Mouse (Mus musculus) forebrain, embryonic 12.5 days (tissue): ENCODE measurements at regions not wholly inside any gene's neighbourhood (a gene's known extent, or its start where the extent isn't known, plus 50 kb on each side); places are given as distances from the start of the nearest gene placed in this dataset.

Experiments used
- ATAC-seq: fragments of 200-750 bp; cut with Nextera tagmentation; 2 replicates; pipeline ENCODE4 v1.8.0; 2017; ENCODE audit warnings: moderate TSS enrichment; ENCODE audit not compliant: low FRiP score
- H3K27ac ChIP-seq: fragments of 300-500 bp; sonication (generic); 2 replicates; pipeline ENCODE4 v1.5.1; 2016; ENCODE audit warnings: mild to moderate bottlenecking
- H3K27me3 ChIP-seq: fragments of 300-500 bp; sonication (generic); 2 replicates; pipeline ENCODE4 v1.6.1; 2016; ENCODE audit warnings: mild to moderate bottlenecking
- H3K36me3 ChIP-seq: fragments of 300-500 bp; sonication (generic); replicated peaks from 2 replicates; pipeline ENCODE4 v1.6.1; 2016; ENCODE audit warnings: mild to moderate bottlenecking
- H3K4me1 ChIP-seq: fragments of 300-500 bp; sonication (generic); 2 replicates; pipeline ENCODE4 v1.6.1; 2016
- H3K4me2 ChIP-seq: fragments of 300-500 bp; sonication (generic); 2 replicates; pipeline ENCODE4 v1.6.1; 2016; ENCODE audit warnings: mild to moderate bottlenecking, moderate library complexity
- H3K4me3 ChIP-seq: fragments of 300-500 bp; sonication (generic); replicated peaks from 2 replicates; pipeline ENCODE4 v1.5.1; 2016; ENCODE audit warnings: mild to moderate bottlenecking
- H3K9ac ChIP-seq: fragments of 300-500 bp; sonication (generic); 2 replicates; pipeline ENCODE4 v1.6.1; 2016; ENCODE audit warnings: mild to moderate bottlenecking
- H3K9me3 ChIP-seq: fragments of 300-500 bp; sonication (generic); 2 replicates; pipeline ENCODE4 v1.6.1; 2016
- WGBS: fragments of 180-500 bp; shearing (Covaris S2); methylation state at CpG from one replicate; pipeline ENCODE4 v1.1.7; 2016; 5-methylcytosine and 5-hydroxymethylcytosine counted together

GRCm38 (mm10) chr13:44102257-44102656, 317.7 kb downstream of the Cd83 start:
- Histone ChIP-seq H3K4me1 (peaks cover 47% of the 10 kb centered on the region), H3K27me3 (peaks cover 16% of the 10 kb centered on the region; the same call in 1 of the 2 replicates), H3K9ac (no peak overlapping the region), H3K4me3 (no peak overlapping the region), H3K36me3 (no peaks in the 10 kb centered on the region), H3K4me2 (no peak overlapping the region), H3K27ac (peak overlapping the region; percentile 94; the same call in 1 of the 2 replicates), H3K9me3 (no peaks in the 10 kb centered on the region)
- ATAC-seq, result no peak
- 37% methylated on average over 4 of the region's 4 CpGs for WGBS

GRCm38 (mm10) chr13:44103340-44103739, 318.8 kb downstream of the Cd83 start:
- no peak for ATAC-seq
- H3K9ac ChIP-seq, result no peak overlapping the region
- no peaks in the 10 kb centered on the region for H3K36me3 ChIP-seq
- no peaks in the 10 kb centered on the region for H3K9me3 ChIP-seq
- no peak overlapping the region for H3K4me3 ChIP-seq
- peaks cover 16% of the 10 kb centered on the region; the same call in 1 of the 2 replicates for H3K27me3 ChIP-seq
- no peak overlapping the region for H3K4me2 ChIP-seq
- H3K4me1 ChIP-seq, result peaks cover 42% of the 10 kb centered on the region
- WGBS, result 95% methylated on average over 7 of the region's 7 CpGs
- H3K27ac ChIP-seq, result no peak overlapping the region

- WGBS, result 69% methylated on average over 5 of the region's 5 CpGs
- Histone ChIP-seq H3K36me3 (no peaks in the 10 kb centered on the region), H3K9me3 (no peaks in the 10 kb centered on the region), H3K27me3 (peaks cover 16% of the 10 kb centered on the region; the same call in 1 of the 2 replicates), H3K4me3 (no peak overlapping the region), H3K4me2 (no peak overlapping the region), H3K4me1 (peaks cover 24% of the 10 kb centered on the region), H3K9ac (no peak overlapping the region), H3K27ac (no peak overlapping the region; the same call in 1 of the 2 replicates)
- no peak for ATAC-seq
Measured at GRCm38 (mm10) chr13:44105161-44105560, 320.6 kb downstream of the Cd83 start.

- no peak overlapping the region for H3K27ac ChIP-seq
- ATAC-seq, result no peak
- H3K4me1 ChIP-seq, result no peaks in the 10 kb centered on the region
- H3K4me2 ChIP-seq, result no peak overlapping the region
- no peak overlapping the region for H3K4me3 ChIP-seq
- WGBS, result 81% methylated on average over 11 of the region's 11 CpGs
- H3K36me3 ChIP-seq, result no peaks in the 10 kb centered on the region
- H3K9me3 ChIP-seq, result no peaks in the 10 kb centered on the region
- peaks cover 11% of the 10 kb centered on the region; the same call in 1 of the 2 replicates for H3K27me3 ChIP-seq
- H3K9ac ChIP-seq, result no peak overlapping the region
Measured at GRCm38 (mm10) chr13:44108695-44109094, 324.1 kb downstream of the Cd83 start.

- no peak overlapping the region for H3K4me3 ChIP-seq
- H3K4me1 ChIP-seq, result peaks cover 12% of the 10 kb centered on the region
- no peaks in the 10 kb centered on the region for H3K36me3 ChIP-seq
- no peak for ATAC-seq
- no peak overlapping the region for H3K4me2 ChIP-seq
- H3K9ac ChIP-seq, result no peak overlapping the region
- 93% methylated on average over 5 of the region's 5 CpGs for WGBS
- no peak overlapping the region for H3K27ac ChIP-seq
- H3K27me3 ChIP-seq, result no peaks in the 10 kb centered on the region
- H3K9me3 ChIP-seq, result no peaks in the 10 kb centered on the region
Measured at GRCm38 (mm10) chr13:44113043-44113442, 328.5 kb downstream of the Cd83 start.

GRCm38 (mm10) chr13:44114856-44115255, 330.3 kb downstream of the Cd83 start:
- ATAC-seq, result no peak
- Histone ChIP-seq H3K4me3 (no peak overlapping the region), H3K27ac (no peak overlapping the region)

GRCm38 (mm10) chr13:44117841-44118240, 333.3 kb downstream of the Cd83 start:
- Histone ChIP-seq H3K27me3 (no peaks in the 10 kb centered on the region), H3K4me1 (peaks cover 33% of the 10 kb centered on the region), H3K4me3 (no peak overlapping the region), H3K36me3 (no peaks in the 10 kb centered on the region), H3K27ac (no peak overlapping the region), H3K9me3 (no peaks in the 10 kb centered on the region), H3K9ac (no peak overlapping the region), H3K4me2 (no peak overlapping the region)
- ATAC-seq, result no peak
- 88% methylated on average over 9 of the region's 9 CpGs for WGBS

More at GRCm38 (mm10) chr13:44114856-44115255, 330.3 kb downstream of the Cd83 start:
- Histone ChIP-seq H3K4me2 (no peak overlapping the region), H3K9me3 (no peaks in the 10 kb centered on the region), H3K27me3 (no peaks in the 10 kb centered on the region), H3K9ac (no peak overlapping the region), H3K4me1 (peaks cover 12% of the 10 kb centered on the region), H3K36me3 (no peaks in the 10 kb centered on the region)
- 88% methylated on average over 5 of the region's 5 CpGs for WGBS

GRCm38 (mm10) chr13:44118846-44119245, 334.3 kb downstream of the Cd83 start:
- H3K9ac ChIP-seq, result no peak overlapping the region
- H3K27ac ChIP-seq, result no peak overlapping the region

GRCm38 (mm10) chr13:44121241-44121671, 336.7 kb downstream of the Cd83 start:
- no peaks in the 10 kb centered on the region for H3K36me3 ChIP-seq
- no peaks in the 10 kb centered on the region for H3K9me3 ChIP-seq
- H3K4me3 ChIP-seq, result no peak overlapping the region
- WGBS, result 7% methylated on average over 6 of the region's 8 CpGs
- H3K27ac ChIP-seq, result peak overlapping the region; percentile 83
- peaks cover 33% of the 10 kb centered on the region for H3K4me1 ChIP-seq
- peak overlapping the region; percentile 7; the same call in 1 of the 2 replicates for H3K4me2 ChIP-seq
- H3K9ac ChIP-seq, result no peak overlapping the region
- ATAC-seq, result peak; percentile 62
- H3K27me3 ChIP-seq, result no peaks in the 10 kb centered on the region

More at GRCm38 (mm10) chr13:44118846-44119245, 334.3 kb downstream of the Cd83 start:
- Histone ChIP-seq H3K4me1 (peaks cover 33% of the 10 kb centered on the region), H3K4me3 (no peak overlapping the region), H3K27me3 (no peaks in the 10 kb centered on the region), H3K9me3 (no peaks in the 10 kb centered on the region), H3K36me3 (no peaks in the 10 kb centered on the region), H3K4me2 (no peak overlapping the region)
- no peak for ATAC-seq
- WGBS, result 90% methylated on average over 6 of the region's 6 CpGs

- Histone ChIP-seq H3K4me2 (peak overlapping the region; percentile 7; the same call in 1 of the 2 replicates), H3K4me3 (no peak overlapping the region)
Measured at GRCm38 (mm10) chr13:44121932-44122331, 337.4 kb downstream of the Cd83 start.

GRCm38 (mm10) chr13:44126198-44126597, 341.6 kb downstream of the Cd83 start:
- Histone ChIP-seq H3K4me3 (no peak overlapping the region), H3K36me3 (no peaks in the 10 kb centered on the region), H3K9me3 (no peaks in the 10 kb centered on the region), H3K27me3 (no peaks in the 10 kb centered on the region), H3K27ac (no peak overlapping the region), H3K4me2 (no peak overlapping the region), H3K4me1 (peaks cover 19% of the 10 kb centered on the region), H3K9ac (no peak overlapping the region)
- ATAC-seq, result no peak
- WGBS, result 31% methylated on average over 10 of the region's 10 CpGs

More at GRCm38 (mm10) chr13:44121932-44122331, 337.4 kb downstream of the Cd83 start:
- 68% methylated on average over 7 of the region's 7 CpGs for WGBS
- Histone ChIP-seq H3K9ac (no peak overlapping the region), H3K9me3 (no peaks in the 10 kb centered on the region), H3K27me3 (no peaks in the 10 kb centered on the region), H3K4me1 (peaks cover 33% of the 10 kb centered on the region), H3K36me3 (no peaks in the 10 kb centered on the region), H3K27ac (peak overlapping the region; percentile 83; the same call in 1 of the 2 replicates)
- no peak for ATAC-seq

DNA sequence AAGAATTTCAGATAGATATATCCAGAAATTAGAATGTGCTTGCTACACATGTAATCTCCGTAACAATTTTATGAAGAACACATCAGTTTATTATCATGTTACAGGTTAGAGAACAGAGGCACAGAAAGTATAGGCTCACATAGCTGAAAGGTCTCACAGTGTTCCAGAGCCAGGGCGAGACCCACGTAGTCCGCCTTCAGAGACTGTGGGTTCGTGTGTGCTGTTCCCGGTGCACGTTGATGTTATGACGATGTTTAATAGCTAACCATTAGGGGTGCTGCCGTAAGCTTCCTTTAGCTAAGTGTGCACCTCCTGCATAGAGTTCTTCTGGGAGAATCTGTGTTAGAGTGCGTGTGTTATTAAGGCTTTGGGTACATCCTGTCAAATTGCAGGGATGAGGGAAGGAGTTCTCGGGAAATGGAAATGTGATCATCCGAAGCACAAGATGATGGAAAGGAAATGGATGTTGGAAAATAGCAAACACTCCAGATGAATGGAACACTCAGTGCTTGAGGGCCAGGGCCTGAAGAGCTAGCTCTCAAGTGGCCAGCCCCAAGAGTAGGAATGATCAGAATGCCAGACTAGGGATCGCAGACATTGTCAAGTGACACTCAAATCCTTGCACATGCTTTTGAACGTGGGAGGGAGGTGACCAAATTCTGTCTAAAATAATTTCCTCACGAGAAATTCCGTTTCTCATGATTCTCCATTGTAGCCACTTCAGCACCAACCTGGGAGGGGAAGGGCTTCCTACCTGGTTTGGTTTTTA, 344.1 kb downstream of the Cd83 start:
- no peaks in the 10 kb centered on the region for H3K36me3 ChIP-seq
- 89% methylated on average over 16 of the region's 16 CpGs for WGBS
- no peak overlapping the region for H3K27ac ChIP-seq
- no peak for ATAC-seq
- no peaks in the 10 kb centered on the region for H3K9me3 ChIP-seq
- no peaks in the 10 kb centered on the region for H3K27me3 ChIP-seq
- H3K4me2 ChIP-seq, result no peak overlapping the region
- H3K4me1 ChIP-seq, result peaks cover 12% of the 10 kb centered on the region
- H3K9ac ChIP-seq, result no peak overlapping the region
- H3K4me3 ChIP-seq, result no peak overlapping the region

GRCm38 (mm10) chr13:44131916-44132315, 347.3 kb downstream of the Cd83 start:
- no peak overlapping the region for H3K4me2 ChIP-seq
- no peaks in the 10 kb centered on the region for H3K9me3 ChIP-seq
- peaks cover 4% of the 10 kb centered on the region; the same call in 1 of the 2 replicates for H3K4me1 ChIP-seq
- no peak overlapping the region for H3K27ac ChIP-seq
- no peaks in the 10 kb centered on the region for H3K27me3 ChIP-seq
- no peak overlapping the region for H3K4me3 ChIP-seq
- ATAC-seq, result no peak
- H3K9ac ChIP-seq, result no peak overlapping the region
- no peaks in the 10 kb centered on the region for H3K36me3 ChIP-seq
- WGBS, result 91% methylated on average over 5 of the region's 5 CpGs
